Mouse (Mus musculus): Measurements from ENCODE around the gene Myo3b. TPM values are rescaled to one million over a fixed set of nuclear protein-coding genes. Genes with fewer than 3 reads are reported as not detected.

The Myo3b gene
- polyA plus RNA-seq, 1 experiment = 0.04 TPM

DNA sequence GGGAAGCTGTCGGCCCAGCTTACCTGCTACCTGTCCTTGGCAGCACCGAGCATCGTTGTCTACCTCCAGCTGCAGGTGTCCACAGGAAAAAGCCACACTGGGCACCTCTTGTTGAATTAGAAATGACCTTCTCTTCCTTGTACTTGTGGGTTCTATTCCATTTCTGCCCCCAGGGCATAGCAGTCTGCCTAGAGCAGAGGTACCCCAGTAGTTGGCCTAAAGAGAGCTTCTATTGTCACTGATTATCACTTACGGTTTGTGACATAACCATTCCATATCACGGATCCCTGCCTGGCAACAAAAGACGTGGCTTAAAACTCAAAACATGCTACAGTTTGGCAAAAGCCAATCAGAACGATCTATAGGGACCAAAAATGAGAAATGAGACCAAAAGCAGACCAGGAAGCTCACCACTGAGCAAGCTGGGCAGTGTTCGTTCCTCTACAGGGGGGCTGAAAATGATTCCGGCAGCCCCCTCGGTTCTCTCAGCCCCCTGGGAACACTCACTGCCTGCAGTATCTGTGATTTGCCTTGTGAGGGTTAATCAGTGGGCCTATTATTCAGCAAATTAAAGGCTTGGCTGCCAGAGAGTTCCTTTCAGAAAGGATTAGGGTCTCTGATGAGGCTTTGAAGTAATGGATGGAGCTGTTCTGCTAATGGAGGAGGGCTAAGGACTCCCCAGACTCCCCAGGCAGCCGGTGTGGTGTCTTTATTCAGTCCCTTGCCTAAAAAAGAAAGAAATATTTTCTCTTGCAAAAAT lies 163.1 kb downstream of the Myo3b start:
- H3K27me3 ChIP-seq (ENCODE audit: control insufficient read depth, insufficient read depth, insufficient read length) = no peaks in the 10 kb centered on the region
- no peak overlapping the region for H3K4me3 ChIP-seq
- no peak overlapping the region for H3ac ChIP-seq (ENCODE audit: control insufficient read depth, insufficient read length)
- no peaks in the 10 kb centered on the region for H3K79me2 ChIP-seq (ENCODE audit: control insufficient read depth, insufficient read depth)
- no peaks in the 10 kb centered on the region for H3K36me3 ChIP-seq (ENCODE audit: control insufficient read depth, insufficient read depth)
- TF ChIP-seq MYOD1 (IDR thresholded peaks at IDR 0.05; ENCODE audit: control insufficient read depth in 1 of 3, insufficient read length in 2 of 3, low read depth in 2 of 3) (no peak), REST (IDR thresholded peaks at IDR 0.05; ENCODE audit: insufficient read depth, insufficient read length) (no peak), MYOG (IDR thresholded peaks at IDR 0.05; ENCODE audit: control insufficient read depth in 1 of 3, insufficient read depth in 1 of 3, insufficient read length in 2 of 3, low read depth in 2 of 3) (no peak), CEBPB (IDR thresholded peaks at IDR 0.05; ENCODE audit: insufficient read depth, poor library complexity, severe bottlenecking) (no peak), POLR2AphosphoS2 (IDR thresholded peaks at IDR 0.05; ENCODE audit: insufficient read length, low read depth) (no peak), MAX (IDR thresholded peaks at IDR 0.05; ENCODE audit: low read depth) (no peak), SRF (IDR thresholded peaks at IDR 0.05; ENCODE audit: control insufficient read depth, insufficient read length, low read depth) (no peak)
- H3K4me2 ChIP-seq (ENCODE audit: low read depth) = no peak overlapping the region

DNA sequence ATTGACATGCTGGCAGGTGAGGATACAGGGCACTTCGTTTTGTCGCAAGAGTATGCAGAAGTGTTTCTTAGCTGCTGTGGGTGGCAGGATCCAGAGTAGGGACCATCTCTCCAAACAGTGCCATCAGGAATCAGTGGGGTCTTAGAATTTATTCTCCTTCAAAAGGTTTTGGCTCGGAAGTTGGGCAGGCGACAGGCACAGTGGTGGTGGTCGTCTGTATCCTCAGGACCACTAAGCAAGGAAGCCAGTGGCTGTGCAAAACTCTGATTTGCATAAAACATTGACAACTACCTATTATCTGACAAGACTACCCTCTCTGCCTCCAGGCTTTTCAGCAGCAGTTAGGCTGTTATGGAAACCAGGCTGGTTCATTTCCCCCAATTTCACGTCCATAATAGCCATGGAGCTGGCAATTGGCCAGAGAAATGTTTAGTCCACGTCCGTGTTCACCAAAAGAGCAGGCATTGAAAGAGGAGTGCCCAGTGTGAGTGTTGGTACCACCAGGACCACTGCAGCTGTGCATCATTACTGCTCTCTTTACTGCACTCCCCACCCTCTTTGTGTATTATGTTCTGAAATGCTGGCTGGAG lies 163.7 kb downstream of the Myo3b start:
- Histone ChIP-seq H3K36me3 (ENCODE audit: control insufficient read depth, insufficient read depth) (no peaks in the 10 kb centered on the region), H3ac (ENCODE audit: control insufficient read depth, insufficient read length) (no peak overlapping the region), H3K27me3 (ENCODE audit: control insufficient read depth, insufficient read depth, insufficient read length) (no peaks in the 10 kb centered on the region), H3K79me2 (ENCODE audit: control insufficient read depth, insufficient read depth) (no peaks in the 10 kb centered on the region), H3K4me2 (ENCODE audit: low read depth) (no peak overlapping the region), H3K4me3 (no peak overlapping the region)
- TF ChIP-seq USF1 (IDR thresholded peaks at IDR 0.05; ENCODE audit: low read depth) (no peak), TCF3 (IDR thresholded peaks at IDR 0.05; ENCODE audit: insufficient read length, low read depth) (no peak), TCF12 (IDR thresholded peaks at IDR 0.05; ENCODE audit: insufficient read depth, poor library complexity, severe bottlenecking) (no peak), CEBPB (IDR thresholded peaks at IDR 0.05; ENCODE audit: insufficient read depth, poor library complexity, severe bottlenecking) (no peak), MYOD1 (IDR thresholded peaks at IDR 0.05; ENCODE audit: control insufficient read depth in 1 of 3, insufficient read length in 2 of 3, low read depth in 2 of 3) (no peak), REST (IDR thresholded peaks at IDR 0.05; ENCODE audit: insufficient read depth, insufficient read length) (no peak), SRF (IDR thresholded peaks at IDR 0.05; ENCODE audit: control insufficient read depth, insufficient read length, low read depth) (no peak), MYOG (IDR thresholded peaks at IDR 0.05; ENCODE audit: control insufficient read depth in 1 of 3, insufficient read depth in 1 of 3, insufficient read length in 2 of 3, low read depth in 2 of 3) (no peak), MAX (IDR thresholded peaks at IDR 0.05; ENCODE audit: low read depth) (no peak), POLR2A (IDR thresholded peaks at IDR 0.05; ENCODE audit: insufficient read length, low read depth) (no peak), POLR2AphosphoS2 (IDR thresholded peaks at IDR 0.05; ENCODE audit: insufficient read length, low read depth) (no peak), E2F4 (IDR thresholded peaks at IDR 0.05; ENCODE audit: insufficient read depth) (no peak)

- Histone ChIP-seq H3K27me3 (ENCODE audit: control insufficient read depth, insufficient read depth, insufficient read length) (no peaks in the 10 kb centered on the region), H3K4me2 (ENCODE audit: low read depth) (no peak overlapping the region), H3ac (ENCODE audit: control insufficient read depth, insufficient read length) (no peak overlapping the region), H3K4me3 (no peak overlapping the region), H3K79me2 (ENCODE audit: control insufficient read depth, insufficient read depth) (no peaks in the 10 kb centered on the region), H3K36me3 (ENCODE audit: control insufficient read depth, insufficient read depth) (no peaks in the 10 kb centered on the region)
- TF ChIP-seq TCF3 (IDR thresholded peaks at IDR 0.05; ENCODE audit: insufficient read length, low read depth) (no peak), E2F4 (IDR thresholded peaks at IDR 0.05; ENCODE audit: insufficient read depth) (no peak), USF1 (IDR thresholded peaks at IDR 0.05; ENCODE audit: low read depth) (no peak), TCF12 (IDR thresholded peaks at IDR 0.05; ENCODE audit: insufficient read depth, poor library complexity, severe bottlenecking) (no peak), CEBPB (IDR thresholded peaks at IDR 0.05; ENCODE audit: insufficient read depth, poor library complexity, severe bottlenecking) (no peak), POLR2A (IDR thresholded peaks at IDR 0.05; ENCODE audit: insufficient read length, low read depth) (no peak), REST (IDR thresholded peaks at IDR 0.05; ENCODE audit: insufficient read depth, insufficient read length) (no peak), MYOG (IDR thresholded peaks at IDR 0.05; ENCODE audit: control insufficient read depth in 1 of 3, insufficient read depth in 1 of 3, insufficient read length in 2 of 3, low read depth in 2 of 3) (no peak), MAX (IDR thresholded peaks at IDR 0.05; ENCODE audit: low read depth) (no peak), SRF (IDR thresholded peaks at IDR 0.05; ENCODE audit: control insufficient read depth, insufficient read length, low read depth) (no peak), MYOD1 (IDR thresholded peaks at IDR 0.05; ENCODE audit: control insufficient read depth in 1 of 3, insufficient read length in 2 of 3, low read depth in 2 of 3) (no peak), POLR2AphosphoS2 (IDR thresholded peaks at IDR 0.05; ENCODE audit: insufficient read length, low read depth) (no peak)
These were observed 169.5 kb downstream of the Myo3b start for GRCm38 (mm10) chr2:70208411-70208810.

- no peak for TF ChIP-seq MYOG (IDR thresholded peaks at IDR 0.05; ENCODE audit: control insufficient read depth in 1 of 3, insufficient read depth in 1 of 3, insufficient read length in 2 of 3, low read depth in 2 of 3)
- no peak for TF ChIP-seq POLR2A (IDR thresholded peaks at IDR 0.05; ENCODE audit: insufficient read length, low read depth)
- TF ChIP-seq REST (IDR thresholded peaks at IDR 0.05; ENCODE audit: insufficient read depth, insufficient read length) = no peak
- TF ChIP-seq MYOD1 (IDR thresholded peaks at IDR 0.05; ENCODE audit: control insufficient read depth in 1 of 3, insufficient read length in 2 of 3, low read depth in 2 of 3) = no peak
- TF ChIP-seq MAX (IDR thresholded peaks at IDR 0.05; ENCODE audit: low read depth) = no peak
- no peak for TF ChIP-seq USF1 (IDR thresholded peaks at IDR 0.05; ENCODE audit: low read depth)
- no peak for TF ChIP-seq TCF3 (IDR thresholded peaks at IDR 0.05; ENCODE audit: insufficient read length, low read depth)
- TF ChIP-seq POLR2AphosphoS2 (IDR thresholded peaks at IDR 0.05; ENCODE audit: insufficient read length, low read depth) = no peak
- TF ChIP-seq TCF12 (IDR thresholded peaks at IDR 0.05; ENCODE audit: insufficient read depth, poor library complexity, severe bottlenecking) = no peak
- TF ChIP-seq E2F4 (IDR thresholded peaks at IDR 0.05; ENCODE audit: insufficient read depth) = no peak
- no peak for TF ChIP-seq SRF (IDR thresholded peaks at IDR 0.05; ENCODE audit: control insufficient read depth, insufficient read length, low read depth)
- TF ChIP-seq CEBPB (IDR thresholded peaks at IDR 0.05; ENCODE audit: insufficient read depth, poor library complexity, severe bottlenecking) = no peak
These were observed 170.9 kb downstream of the Myo3b start for GRCm38 (mm10) chr2:70209790-70210189.

More at GRCm38 (mm10) chr2:70209790-70210189, 170.9 kb downstream of the Myo3b start:
- Histone ChIP-seq H3K36me3 (ENCODE audit: control insufficient read depth, insufficient read depth) (no peaks in the 10 kb centered on the region), H3K4me3 (no peak overlapping the region), H3K79me2 (ENCODE audit: control insufficient read depth, insufficient read depth) (no peaks in the 10 kb centered on the region), H3K27me3 (ENCODE audit: control insufficient read depth, insufficient read depth, insufficient read length) (no peaks in the 10 kb centered on the region), H3K4me2 (ENCODE audit: low read depth) (no peak overlapping the region), H3ac (ENCODE audit: control insufficient read depth, insufficient read length) (no peak overlapping the region)

All from myocyte (in vitro differentiated cells).